Mouse (Mus musculus) myocyte (in vitro differentiated cells): ENCODE data around the gene Jup. TPM values are rescaled to one million over a fixed set of nuclear protein-coding genes. Genes with fewer than 3 reads are reported as not detected.

Experiments used
- H3K27me3 ChIP-seq: one replicate; pipeline ENCODE4 v1.6.1; 2011; ENCODE audit not compliant: control insufficient read depth, insufficient read depth, insufficient read length
- H3K36me3 ChIP-seq: one replicate; pipeline ENCODE4 v1.6.1; 2011; ENCODE audit not compliant: control insufficient read depth, insufficient read depth
- H3K4me2 ChIP-seq: one replicate; pipeline ENCODE4 v1.6.1; 2011; ENCODE audit warnings: low read depth, control low read depth
- H3K4me3 ChIP-seq: one replicate; pipeline ENCODE4 v1.5.1; 2011; ENCODE audit warnings: mild to moderate bottlenecking, control low read depth, moderate library complexity
- H3K79me2 ChIP-seq: one replicate; pipeline ENCODE4 v1.6.1; 2011; ENCODE audit not compliant: control insufficient read depth, insufficient read depth
- H3ac ChIP-seq: one replicate; pipeline ENCODE4 v1.6.1; 2011; ENCODE audit not compliant: control insufficient read depth, insufficient read length
- CEBPB ChIP-seq: IDR thresholded peaks from 2 replicates; pipeline ENCODE4 v1.6.1; 2011; ENCODE audit warnings: mild to moderate bottlenecking, moderate library complexity; ENCODE audit not compliant: poor library complexity, insufficient read depth, severe bottlenecking
- E2F4 ChIP-seq: IDR thresholded peaks from one replicate; pipeline ENCODE4 v1.6.1; 2011; ENCODE audit warnings: mild to moderate bottlenecking, control low read depth, moderate library complexity; ENCODE audit not compliant: insufficient read depth
- MAX ChIP-seq: IDR thresholded peaks from one replicate; pipeline ENCODE4 v1.6.1; 2011; ENCODE audit warnings: low read depth, mild to moderate bottlenecking, control low read depth
- MYOD1 ChIP-seq, 3 experiments: IDR thresholded peaks; one replicate each; pipeline ENCODE4 v1.6.1; 2011; ENCODE audit warnings: control low read depth in 2 of 3, low read depth in 2 of 3, mild to moderate bottlenecking in 2 of 3, moderate library complexity in 1 of 3; ENCODE audit not compliant: insufficient read length in 2 of 3, control insufficient read depth in 1 of 3
- MYOG ChIP-seq, 3 experiments: IDR thresholded peaks; one replicate each; pipeline ENCODE4 v1.6.1; 2011; ENCODE audit warnings: control low read depth in 2 of 3, low read depth in 2 of 3, mild to moderate bottlenecking in 2 of 3; ENCODE audit not compliant: insufficient read length in 2 of 3, control insufficient read depth in 1 of 3, insufficient read depth in 1 of 3
- POLR2A ChIP-seq: IDR thresholded peaks from one replicate; pipeline ENCODE4 v1.6.1; 2011; ENCODE audit warnings: low read depth, mild to moderate bottlenecking, control low read depth, moderate library complexity; ENCODE audit not compliant: insufficient read length
- POLR2AphosphoS2 ChIP-seq: IDR thresholded peaks from one replicate; pipeline ENCODE4 v1.6.1; 2011; ENCODE audit warnings: low read depth, control low read depth; ENCODE audit not compliant: insufficient read length
- REST ChIP-seq: IDR thresholded peaks from one replicate; pipeline ENCODE4 v1.6.1; 2011; ENCODE audit warnings: mild to moderate bottlenecking, control low read depth, moderate library complexity; ENCODE audit not compliant: insufficient read depth, insufficient read length
- SRF ChIP-seq: IDR thresholded peaks from one replicate; pipeline ENCODE4 v1.6.1; 2011; ENCODE audit warnings: low read depth; ENCODE audit not compliant: control insufficient read depth, insufficient read length
- TCF12 ChIP-seq: IDR thresholded peaks from one replicate; pipeline ENCODE4 v1.6.1; 2011; ENCODE audit warnings: mild to moderate bottlenecking, control low read depth; ENCODE audit not compliant: poor library complexity, insufficient read depth, severe bottlenecking
- TCF3 ChIP-seq: IDR thresholded peaks from one replicate; pipeline ENCODE4 v1.6.1; 2011; ENCODE audit warnings: low read depth, control low read depth; ENCODE audit not compliant: insufficient read length
- USF1 ChIP-seq: IDR thresholded peaks from one replicate; pipeline ENCODE4 v1.6.1; 2011; ENCODE audit warnings: low read depth, mild to moderate bottlenecking, control low read depth, moderate library complexity
- polyA plus RNA-seq: library from polyadenylated mRNA; unstranded; fragments of >200 nt; fragmentation: generic; extraction: Trizol; gene quantifications from one replicate; pipeline ENCODE4 v1.2.1, GENCODE M21; 2012; ENCODE audit warnings: missing spikeins

Gene Jup
- polyA plus RNA-seq, 1 experiment, result 161 TPM

GRCm38 (mm10) chr11:100437901-100438300, 40.3 kb upstream of the Jup start:
- Histone ChIP-seq H3ac (no peak overlapping the region), H3K4me3 (no peak overlapping the region), H3K27me3 (no peaks in the 10 kb centered on the region), H3K36me3 (peaks cover 1% of the 10 kb centered on the region), H3K79me2 (no peaks in the 10 kb centered on the region), H3K4me2 (no peak overlapping the region)
- TF ChIP-seq MYOD1 (IDR thresholded peaks at IDR 0.05; ENCODE audit: control insufficient read depth in 1 of 3, insufficient read length in 2 of 3, low read depth in 2 of 3), result no peak
- TF ChIP-seq E2F4, result no peak
- TF ChIP-seq TCF12, result no peak
- no peak for TF ChIP-seq MYOG (IDR thresholded peaks at IDR 0.05; ENCODE audit: control insufficient read depth in 1 of 3, insufficient read depth in 1 of 3, insufficient read length in 2 of 3, low read depth in 2 of 3)
- no peak for TF ChIP-seq POLR2AphosphoS2
- no peak for TF ChIP-seq SRF

- Histone ChIP-seq H3ac (no peak overlapping the region), H3K27me3 (no peaks in the 10 kb centered on the region), H3K4me2 (no peak overlapping the region), H3K79me2 (no peaks in the 10 kb centered on the region), H3K4me3 (no peak overlapping the region), H3K36me3 (peaks cover 4% of the 10 kb centered on the region)
- TF ChIP-seq SRF (no peak), POLR2A (no peak), MAX (no peak), REST (no peak), TCF12 (no peak)
These were observed 38.2 kb upstream of the Jup start for GRCm38 (mm10) chr11:100435678-100436246.

GRCm38 (mm10) chr11:100432002-100432401, 34.4 kb upstream of the Jup start:
- Histone ChIP-seq H3K4me2 (no peak overlapping the region), H3K79me2 (no peaks in the 10 kb centered on the region), H3K27me3 (no peaks in the 10 kb centered on the region), H3ac (no peak overlapping the region), H3K4me3 (no peak overlapping the region), H3K36me3 (peaks cover 4% of the 10 kb centered on the region)
- TF ChIP-seq MYOD1 (IDR thresholded peaks at IDR 0.05; ENCODE audit: control insufficient read depth in 1 of 3, insufficient read length in 2 of 3, low read depth in 2 of 3), result no peak
- no peak for TF ChIP-seq POLR2AphosphoS2
- TF ChIP-seq MAX, result no peak
- TF ChIP-seq SRF, result no peak
- TF ChIP-seq MYOG (IDR thresholded peaks at IDR 0.05; ENCODE audit: control insufficient read depth in 1 of 3, insufficient read depth in 1 of 3, insufficient read length in 2 of 3, low read depth in 2 of 3), result no peak
- no peak for TF ChIP-seq POLR2A
- TF ChIP-seq TCF3, result no peak
- no peak for TF ChIP-seq USF1
- TF ChIP-seq CEBPB, result no peak
- no peak for TF ChIP-seq REST
- no peak for TF ChIP-seq E2F4
- TF ChIP-seq TCF12, result no peak

GRCm38 (mm10) chr11:100430052-100430451, 32.5 kb upstream of the Jup start:
- TF ChIP-seq E2F4 (no peak), USF1 (no peak), TCF12 (no peak), MYOG (IDR thresholded peaks at IDR 0.05; ENCODE audit: control insufficient read depth in 1 of 3, insufficient read depth in 1 of 3, insufficient read length in 2 of 3, low read depth in 2 of 3) (no peak), POLR2A (no peak)
- Histone ChIP-seq H3K4me3 (no peak overlapping the region), H3K79me2 (no peaks in the 10 kb centered on the region), H3ac (no peak overlapping the region), H3K4me2 (no peak overlapping the region), H3K27me3 (no peaks in the 10 kb centered on the region), H3K36me3 (peaks cover 4% of the 10 kb centered on the region)

- Histone ChIP-seq H3K27me3 (no peaks in the 10 kb centered on the region), H3K36me3 (peaks cover 4% of the 10 kb centered on the region), H3K4me3 (no peak overlapping the region), H3K4me2 (no peak overlapping the region), H3ac (no peak overlapping the region), H3K79me2 (no peaks in the 10 kb centered on the region)
- TF ChIP-seq TCF3 (no peak), MYOG (IDR thresholded peaks at IDR 0.05; ENCODE audit: control insufficient read depth in 1 of 3, insufficient read depth in 1 of 3, insufficient read length in 2 of 3, low read depth in 2 of 3) (no peak), SRF (no peak), MAX (no peak), TCF12 (no peak), CEBPB (no peak), POLR2A (no peak), POLR2AphosphoS2 (no peak), USF1 (no peak), MYOD1 (IDR thresholded peaks at IDR 0.05; ENCODE audit: control insufficient read depth in 1 of 3, insufficient read length in 2 of 3, low read depth in 2 of 3) (no peak), E2F4 (no peak), REST (no peak)
These were observed 31.1 kb upstream of the Jup start for GRCm38 (mm10) chr11:100428612-100429199.
